Mouse (Mus musculus) midbrain, postnatal 0 days (tissue): Measurements from ENCODE around the gene Ninj1. TPM values are rescaled to one million over a fixed set of nuclear protein-coding genes. Genes with fewer than 3 reads are reported as not detected.

Source experiments
- ATAC-seq: fragments of 200-750 bp; cut with Nextera tagmentation; 2 replicates; pipeline ENCODE4 v1.8.0; 2017; ENCODE audit warnings: moderate number of reproducible peaks, mild to moderate bottlenecking, moderate TSS enrichment, moderate library complexity; ENCODE audit not compliant: low FRiP score
- DNase-seq: peaks from one replicate; pipeline ENCODE4 v3.0.0-alpha.2; 2015; ENCODE audit warnings: low spot score
- H3K27ac ChIP-seq: fragments of 300-500 bp; sonication (generic); 2 replicates; pipeline ENCODE4 v1.5.1; 2014; ENCODE audit warnings: low read depth, mild to moderate bottlenecking, low read length, mixed read lengths
- H3K27me3 ChIP-seq: fragments of 300-500 bp; sonication (generic); 2 replicates; pipeline ENCODE4 v1.6.1; 2014; ENCODE audit warnings: low read length, control low read depth, mixed read lengths; ENCODE audit not compliant: insufficient read depth
- H3K36me3 ChIP-seq: fragments of 300-500 bp; sonication (generic); 2 replicates; pipeline ENCODE4 v1.6.1; 2014; ENCODE audit warnings: low read length, control low read depth, mixed read lengths; ENCODE audit not compliant: insufficient read depth
- H3K4me1 ChIP-seq: fragments of 300-500 bp; sonication (generic); 2 replicates; pipeline ENCODE4 v1.6.1; 2014; ENCODE audit warnings: mild to moderate bottlenecking, control low read depth, antibody characterized with exemption, low read length, mixed read lengths; ENCODE audit not compliant: insufficient read depth
- H3K4me2 ChIP-seq: fragments of 300-500 bp; sonication (generic); 2 replicates; pipeline ENCODE4 v1.6.1; 2014; ENCODE audit warnings: low read depth, mild to moderate bottlenecking, low read length, mixed read lengths; ENCODE audit not compliant: poor library complexity, severe bottlenecking
- H3K4me3 ChIP-seq: fragments of 300-500 bp; sonication (generic); 2 replicates; pipeline ENCODE4 v1.5.1; 2014; ENCODE audit warnings: low read depth, mild to moderate bottlenecking, low read length, moderate library complexity
- H3K9ac ChIP-seq: fragments of 300-500 bp; sonication (generic); replicated peaks from 2 replicates; pipeline ENCODE4 v1.6.1; 2014; ENCODE audit warnings: mild to moderate bottlenecking, low read length, moderate library complexity, mixed read lengths; ENCODE audit not compliant: poor library complexity, severe bottlenecking
- H3K9me3 ChIP-seq: fragments of 300-500 bp; sonication (generic); 2 replicates; pipeline ENCODE4 v1.6.1; 2016; ENCODE audit warnings: low read length, control low read depth
- CTCF ChIP-seq: IDR thresholded peaks from 2 replicates; pipeline ENCODE4 v1.5.1; 2016; ENCODE audit warnings: antibody characterized with exemption, mild to moderate bottlenecking
- WGBS: fragments of 180-500 bp; shearing (Covaris S2); extraction: QIAGEN DNeasy Blood & Tissue Kit; methylation state at CpG from one replicate; pipeline ENCODE4 v1.1.7; 2014; 5-methylcytosine and 5-hydroxymethylcytosine counted together
- polyA plus RNA-seq: library from polyadenylated mRNA; unstranded; fragments of >200 nt; fragmentation: Nextera tagmentation; extraction: Ambion mirVana; gene quantifications from 2 replicates; pipeline ENCODE4 v1.2.1, GENCODE M21; 2015
- total RNA-seq: library from RNA; depleted of rRNA; stranded (reverse); fragments of >200 nt; gene quantifications from 2 replicates; pipeline ENCODE4 v1.2.3, GENCODE M21; 2014

The Ninj1 gene
- total and polyA plus RNA-seq, 2 experiments from 2014 or later = 29.7 to 34.8 TPM

GRCm38 (mm10) chr13:49215128-49215503 lies 27.8 kb downstream of the Ninj1 start:
- Histone ChIP-seq H3K4me1 (peaks cover 7% of the 10 kb centered on the region), H3K4me3 (peak overlapping the region; percentile 60), H3K9me3 (no peaks in the 10 kb centered on the region), H3K36me3 (no peaks in the 10 kb centered on the region), H3K9ac (peak overlapping the region; percentile 59), H3K4me2 (peak overlapping the region; percentile 82), H3K27ac (no peak overlapping the region), H3K27me3 (no peaks in the 10 kb centered on the region)
- 13% methylated on average over 5 of the region's 5 CpGs for WGBS
- no peak for TF ChIP-seq CTCF
- DNase-seq = no peak
- ATAC-seq = peak; percentile 3; the same call in 1 of the 2 replicates

GRCm38 (mm10) chr13:49215504-49216219 lies 28.4 kb downstream of the Ninj1 start, which contains the start of gene Card19:
Gene Card19, minus strand, starts transcription at chr13:49216037.
- Histone ChIP-seq H3K4me3 (peak within 1 kb of the TSS; percentile 60), H3K4me1 (peaks cover 7% of the 10 kb centered on the region), H3K9me3 (no peaks in the 10 kb centered on the region), H3K27ac (peak within 1 kb of the TSS; percentile 12; the same call in 1 of the 2 replicates), H3K4me2 (peak within 1 kb of the TSS; percentile 82), H3K9ac (peak within 1 kb of the TSS; percentile 59), H3K27me3 (no peaks in the 10 kb centered on the region), H3K36me3 (no peaks in the 10 kb centered on the region)
- DNase-seq = peak; percentile 92
- no peak for TF ChIP-seq CTCF
- ATAC-seq = peak; percentile 69
- under 1% methylated on average over 51 of the region's 78 CpGs for WGBS

- 4% methylated on average over 17 of the region's 17 CpGs for WGBS
- Histone ChIP-seq H3K9me3 (no peaks in the 10 kb centered on the region), H3K4me2 (peak overlapping the region; percentile 82), H3K27ac (0 out of 2 replicates have a peak overlapping the region, but pooled peaks have one; percentile 12), H3K4me3 (peak overlapping the region; percentile 60), H3K9ac (peak overlapping the region; percentile 59), H3K27me3 (no peaks in the 10 kb centered on the region), H3K36me3 (no peaks in the 10 kb centered on the region), H3K4me1 (peaks cover 7% of the 10 kb centered on the region)
- TF ChIP-seq CTCF = no peak
- ATAC-seq (peak; percentile 42), DNase-seq (no peak)
These were observed 28.9 kb downstream of the Ninj1 start for GRCm38 (mm10) chr13:49216220-49216552.

GRCm38 (mm10) chr13:49216808-49217561 lies 29.7 kb downstream of the Ninj1 start:
- DNase-seq (no peak), ATAC-seq (no peak)
- 63% methylated on average over 9 of the region's 9 CpGs for WGBS
- H3K9me3 ChIP-seq = no peaks in the 10 kb centered on the region
- no peak overlapping the region for H3K27ac ChIP-seq
- TF ChIP-seq CTCF = no peak
- H3K9ac ChIP-seq = no peak overlapping the region
- no peaks in the 10 kb centered on the region for H3K27me3 ChIP-seq
- no peak overlapping the region for H3K4me2 ChIP-seq
- peaks cover 7% of the 10 kb centered on the region for H3K4me1 ChIP-seq
- no peaks in the 10 kb centered on the region for H3K36me3 ChIP-seq
- no peak overlapping the region for H3K4me3 ChIP-seq

DNA sequence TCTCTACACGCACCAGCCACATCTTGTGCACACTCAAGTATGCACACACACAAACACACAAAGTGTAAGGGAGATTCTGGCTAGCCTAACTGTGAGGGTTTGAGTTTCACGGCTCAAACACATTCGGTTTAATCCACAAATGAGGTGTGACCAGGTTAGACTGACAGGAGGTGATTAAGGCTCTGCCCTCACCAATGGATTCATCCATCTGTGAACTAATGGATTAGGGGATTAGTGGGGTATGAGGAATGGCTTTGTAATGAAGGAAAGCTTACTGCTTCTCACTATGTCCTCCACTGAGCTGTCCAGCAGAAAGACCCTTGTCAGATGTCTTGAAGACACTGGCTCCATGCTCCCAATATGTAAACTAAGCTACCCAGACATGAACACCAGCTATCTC lies 31.4 kb downstream of the Ninj1 start:
- WGBS = 29% methylated on average over 3 of the region's 3 CpGs
- no peak overlapping the region for H3K9ac ChIP-seq
- no peak for ATAC-seq
- no peak overlapping the region for H3K27ac ChIP-seq
- H3K36me3 ChIP-seq = no peaks in the 10 kb centered on the region
- H3K4me2 ChIP-seq = no peak overlapping the region
- peaks cover 7% of the 10 kb centered on the region for H3K4me1 ChIP-seq
- DNase-seq = no peak
- no peak overlapping the region for H3K4me3 ChIP-seq
- TF ChIP-seq CTCF = no peak
- no peaks in the 10 kb centered on the region for H3K27me3 ChIP-seq
- no peaks in the 10 kb centered on the region for H3K9me3 ChIP-seq

DNA sequence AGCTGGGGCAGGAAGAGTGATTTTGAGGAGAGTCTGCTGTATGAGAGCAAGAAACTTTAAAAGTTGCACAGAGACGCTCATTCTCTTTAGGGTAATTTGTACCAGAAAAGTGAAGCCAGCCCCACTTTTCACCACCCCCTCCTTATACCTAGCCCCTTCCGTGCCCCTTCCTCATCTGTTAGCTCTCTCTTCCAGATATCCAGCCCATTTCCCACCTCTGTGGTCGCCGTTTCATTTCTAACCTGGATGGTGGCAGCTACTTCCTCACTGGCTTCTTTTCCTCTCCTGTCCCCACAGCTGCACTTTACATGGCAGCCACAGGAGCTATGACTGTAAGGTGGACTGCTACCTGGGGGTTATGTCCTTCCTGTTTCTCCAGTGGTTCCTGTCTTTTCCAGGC lies 32.1 kb downstream of the Ninj1 start:
- WGBS = 81% methylated on average over 4 of the region's 4 CpGs
- no peak overlapping the region for H3K9ac ChIP-seq
- H3K4me2 ChIP-seq = no peak overlapping the region
- no peaks in the 10 kb centered on the region for H3K27me3 ChIP-seq
- no peak for ATAC-seq
- H3K4me1 ChIP-seq = peaks cover 5% of the 10 kb centered on the region
- H3K9me3 ChIP-seq = no peaks in the 10 kb centered on the region
- no peaks in the 10 kb centered on the region for H3K36me3 ChIP-seq
- no peak for DNase-seq
- no peak overlapping the region for H3K27ac ChIP-seq
- TF ChIP-seq CTCF = no peak
- H3K4me3 ChIP-seq = no peak overlapping the region
